Mouse (Mus musculus): Measurements from ENCODE around the gene Maco1. TPM values are rescaled to one million over a fixed set of nuclear protein-coding genes. Genes with fewer than 3 reads are reported as not detected.

Maco1 gene
- polyA plus RNA-seq (2015; fragmentation: Nextera tagmentation; extraction: Ambion mirVana), result 22.0 and 25.5 TPM in 2 replicates

DNA sequence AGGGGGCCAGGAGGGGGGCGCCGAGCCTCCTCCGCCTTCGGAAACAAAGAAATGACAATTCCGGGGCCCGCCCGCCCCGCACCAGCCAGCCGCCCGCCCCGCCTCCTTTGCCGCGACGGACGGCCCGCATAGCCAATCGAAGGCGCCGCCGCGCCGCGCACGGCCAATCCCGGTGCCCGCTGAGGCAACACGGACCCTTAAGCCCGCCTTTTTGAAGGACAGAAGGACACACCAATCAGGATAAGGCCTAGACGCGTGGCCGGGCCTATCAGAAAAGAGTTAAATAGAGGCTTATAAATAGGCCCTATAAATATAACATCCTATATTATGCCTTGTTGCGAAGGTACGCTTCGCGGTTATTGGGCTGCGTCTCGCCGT, at the start of gene Maco1:
Gene Maco1, minus strand, starts transcription at position 87 of the 378 bp plus-strand sequence.
- ATAC-seq (replicated peaks; ENCODE audit: insufficient number of reproducible peaks, insufficient read depth, low FRiP score, low read depth), result peak; percentile 97
- WGBS, result under 1% methylated on average over 38 of the region's 38 CpGs
- H3K36me3 ChIP-seq, result no peaks in the 10 kb centered on the region
- H3K27me3 ChIP-seq, result peaks cover 12% of the 10 kb centered on the region
- H3K4me1 ChIP-seq (replicated peaks), result peaks cover 17% of the 10 kb centered on the region
- H3K4me2 ChIP-seq, result peak within 1 kb of the TSS; percentile 92
- H3K9me3 ChIP-seq (replicated peaks), result no peaks in the 10 kb centered on the region
- H3K4me3 ChIP-seq, result peak within 1 kb of the TSS; percentile 99
- peak within 1 kb of the TSS; percentile 83 for H3K27ac ChIP-seq
- peak within 1 kb of the TSS; percentile 97 for H3K9ac ChIP-seq

DNA sequence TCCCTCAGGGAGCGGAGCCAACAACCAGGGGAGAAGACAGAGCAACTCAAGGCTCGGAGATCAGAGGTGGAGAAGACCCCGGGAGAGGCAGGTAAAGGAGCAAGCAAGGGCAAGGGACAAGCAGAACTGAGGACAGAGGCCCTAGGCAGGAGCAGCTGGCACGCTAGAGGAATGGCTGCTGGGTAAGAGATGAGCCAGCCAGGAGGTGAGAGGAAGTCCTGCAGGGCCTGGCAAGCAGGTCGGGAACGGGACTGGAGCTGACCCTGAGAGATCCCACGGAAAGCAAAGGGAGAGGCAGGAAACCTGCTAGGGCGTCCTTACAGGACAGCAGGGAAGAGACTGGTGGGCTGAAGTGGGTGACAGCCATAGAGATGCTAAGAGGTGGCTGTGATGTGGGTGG, 48.0 kb upstream of the Maco1 start:
- Histone ChIP-seq H3K27me3 (no peaks in the 10 kb centered on the region), H3K27ac (no peak overlapping the region)
- 90% methylated on average over 8 of the region's 8 CpGs for WGBS

DNA sequence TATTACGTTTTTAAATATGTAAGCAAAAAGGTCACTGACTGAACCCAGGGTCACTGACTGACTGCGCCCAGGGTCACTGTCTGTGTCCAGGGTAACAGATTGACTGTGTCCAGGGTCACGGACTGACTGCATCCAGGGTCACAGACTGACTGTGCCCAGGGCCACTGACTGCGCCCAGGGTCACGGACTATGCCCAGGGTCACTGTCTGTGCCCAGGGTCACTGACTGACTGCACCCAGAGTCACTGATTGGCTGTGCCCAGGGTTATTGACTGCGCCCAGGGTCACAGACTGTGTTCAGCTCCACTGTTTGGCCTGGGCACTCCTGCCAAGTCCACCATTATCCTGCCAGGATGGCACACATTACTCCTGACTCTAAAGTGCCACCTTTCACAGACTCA, 44.1 kb upstream of the Maco1 start:
- Histone ChIP-seq H3K36me3 (peaks cover 59% of the 10 kb centered on the region), H3K27ac (no peak overlapping the region), H3K4me3 (no peak overlapping the region), H3K4me2 (no peak overlapping the region), H3K9me3 (replicated peaks) (no peaks in the 10 kb centered on the region), H3K4me1 (replicated peaks) (no peaks in the 10 kb centered on the region), H3K27me3 (no peaks in the 10 kb centered on the region), H3K9ac (no peak overlapping the region)
- ATAC-seq (replicated peaks; ENCODE audit: insufficient number of reproducible peaks, insufficient read depth, low FRiP score, low read depth), result no peak
- 93% methylated on average over 6 of the region's 6 CpGs for WGBS

More for the DNA sequence above, 48.0 kb upstream of the Maco1 start:
- Histone ChIP-seq H3K4me1 (replicated peaks) (no peaks in the 10 kb centered on the region), H3K36me3 (peaks cover 95% of the 10 kb centered on the region), H3K4me2 (no peak overlapping the region), H3K9ac (no peak overlapping the region), H3K9me3 (replicated peaks) (no peaks in the 10 kb centered on the region), H3K4me3 (no peak overlapping the region)
- no peak for ATAC-seq (replicated peaks; ENCODE audit: insufficient number of reproducible peaks, insufficient read depth, low FRiP score, low read depth)

DNA sequence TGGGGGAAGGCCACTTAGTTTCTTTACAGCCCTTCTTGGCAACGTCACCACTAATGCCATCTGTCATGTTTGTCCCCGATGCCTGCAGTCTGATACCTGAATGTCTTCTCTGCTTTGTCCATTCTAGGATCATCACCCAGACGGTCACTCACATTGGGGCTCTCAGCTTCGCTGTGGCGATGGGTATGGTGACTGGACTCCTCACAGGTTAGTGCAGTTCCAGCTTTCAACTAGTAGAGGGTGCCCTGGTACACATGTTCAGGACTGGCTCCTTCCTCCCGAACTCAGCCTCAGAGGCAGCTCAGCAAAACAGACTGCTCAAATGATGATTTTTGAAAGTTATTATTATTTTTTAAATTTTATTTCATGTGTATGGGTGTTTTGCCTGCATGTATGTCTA, 39.0 kb upstream of the Maco1 start:
- 69% methylated on average over 6 of the region's 6 CpGs for WGBS
- Histone ChIP-seq H3K4me1 (replicated peaks) (no peaks in the 10 kb centered on the region), H3K27me3 (no peaks in the 10 kb centered on the region), H3K4me3 (no peak overlapping the region), H3K4me2 (no peak overlapping the region), H3K27ac (no peak overlapping the region), H3K36me3 (peaks cover 11% of the 10 kb centered on the region), H3K9me3 (replicated peaks) (no peaks in the 10 kb centered on the region), H3K9ac (no peak overlapping the region)
- no peak for ATAC-seq (replicated peaks; ENCODE audit: insufficient number of reproducible peaks, insufficient read depth, low FRiP score, low read depth)

DNA sequence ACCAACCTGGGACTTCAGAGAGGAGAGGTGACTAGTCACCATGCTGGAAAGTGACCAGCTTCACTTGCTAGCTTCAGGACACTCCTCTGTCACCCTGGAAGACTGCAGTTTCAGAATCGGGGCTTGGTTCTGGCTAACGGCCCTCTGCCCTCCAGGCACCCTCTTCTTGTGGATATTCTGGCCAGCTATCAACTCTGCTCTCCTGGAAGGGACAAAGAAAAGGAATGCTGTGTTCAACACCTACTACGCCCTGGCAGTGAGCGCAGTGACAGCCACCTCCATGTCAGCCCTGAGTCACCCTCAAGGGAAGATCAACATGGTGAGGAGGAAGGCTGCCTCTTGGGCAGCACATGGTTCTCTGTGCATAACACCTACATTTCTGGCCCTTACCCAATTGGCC, 31.2 kb upstream of the Maco1 start:
- no peak for ATAC-seq (replicated peaks; ENCODE audit: insufficient number of reproducible peaks, insufficient read depth, low FRiP score, low read depth)
- H3K36me3 ChIP-seq, result no peaks in the 10 kb centered on the region
- WGBS, result 64% methylated on average over 4 of the region's 4 CpGs
- no peaks in the 10 kb centered on the region for H3K27me3 ChIP-seq
- peaks cover 23% of the 10 kb centered on the region for H3K4me1 ChIP-seq (replicated peaks)
- no peak overlapping the region for H3K4me2 ChIP-seq
- H3K27ac ChIP-seq, result peak overlapping the region; percentile 63
- H3K4me3 ChIP-seq, result no peak overlapping the region
- no peak overlapping the region for H3K9ac ChIP-seq
- H3K9me3 ChIP-seq (replicated peaks), result no peaks in the 10 kb centered on the region

DNA sequence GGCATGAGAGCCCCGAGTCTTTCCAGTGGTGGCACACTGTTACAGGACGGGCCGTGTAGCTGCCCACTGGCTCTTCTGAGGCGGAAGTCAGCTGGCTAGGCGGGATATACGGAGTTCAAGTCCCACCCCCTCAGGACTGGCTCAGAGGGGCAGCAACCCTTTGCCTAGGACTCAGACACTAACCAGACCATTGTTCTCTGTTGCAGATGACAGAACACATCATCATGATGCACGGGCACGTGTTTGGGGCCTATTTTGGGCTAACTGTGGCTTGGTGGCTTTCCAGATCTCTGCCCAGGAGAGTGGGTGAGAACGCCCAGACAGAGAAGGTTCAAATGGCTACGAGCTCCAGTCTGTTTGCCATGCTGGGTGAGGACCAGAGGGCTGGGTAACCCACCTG, 30.7 kb upstream of the Maco1 start:
- H3K36me3 ChIP-seq, result no peaks in the 10 kb centered on the region
- H3K4me3 ChIP-seq, result no peak overlapping the region
- H3K4me1 ChIP-seq (replicated peaks), result peaks cover 27% of the 10 kb centered on the region
- peak; percentile 77 for ATAC-seq (replicated peaks; ENCODE audit: insufficient number of reproducible peaks, insufficient read depth, low FRiP score, low read depth)
- no peak overlapping the region for H3K9ac ChIP-seq
- WGBS, result 54% methylated on average over 10 of the region's 10 CpGs
- no peaks in the 10 kb centered on the region for H3K9me3 ChIP-seq (replicated peaks)
- no peaks in the 10 kb centered on the region for H3K27me3 ChIP-seq
- H3K27ac ChIP-seq, result peak overlapping the region; percentile 63
- H3K4me2 ChIP-seq, result 0 out of 2 replicates have a peak overlapping the region, but pooled peaks have one; percentile 6

DNA sequence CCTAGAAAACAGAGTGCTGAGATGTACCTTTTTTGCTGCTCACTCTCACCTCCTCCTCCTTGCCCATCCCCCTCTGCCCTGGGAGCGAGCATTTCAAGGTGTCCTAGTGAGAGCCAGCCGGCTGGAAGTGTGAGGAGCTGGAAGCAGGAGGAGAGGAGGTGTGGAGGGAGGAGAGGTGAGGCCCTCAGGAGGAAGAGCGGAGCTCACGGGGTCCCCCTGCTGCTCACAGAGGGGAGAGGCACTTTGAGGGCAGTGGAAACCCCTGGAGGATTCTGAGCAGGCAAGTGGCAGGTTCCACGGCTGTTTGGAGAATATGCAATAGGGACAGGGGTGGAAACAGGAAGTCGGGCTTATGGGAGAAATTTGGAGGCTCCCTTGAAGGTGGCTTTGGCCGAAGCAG, 30.1 kb upstream of the Maco1 start:
- Histone ChIP-seq H3K4me2 (0 out of 2 replicates have a peak overlapping the region, but pooled peaks have one; percentile 6), H3K27ac (peak overlapping the region; percentile 59), H3K4me3 (no peak overlapping the region), H3K4me1 (replicated peaks) (peaks cover 27% of the 10 kb centered on the region), H3K9ac (no peak overlapping the region), H3K36me3 (no peaks in the 10 kb centered on the region), H3K27me3 (no peaks in the 10 kb centered on the region), H3K9me3 (replicated peaks) (no peaks in the 10 kb centered on the region)
- WGBS, result 27% methylated on average over 7 of the region's 7 CpGs
- 0 out of 2 replicates have a peak, but pooled peaks have one; percentile 19 for ATAC-seq (replicated peaks; ENCODE audit: insufficient number of reproducible peaks, insufficient read depth, low FRiP score, low read depth)

DNA sequence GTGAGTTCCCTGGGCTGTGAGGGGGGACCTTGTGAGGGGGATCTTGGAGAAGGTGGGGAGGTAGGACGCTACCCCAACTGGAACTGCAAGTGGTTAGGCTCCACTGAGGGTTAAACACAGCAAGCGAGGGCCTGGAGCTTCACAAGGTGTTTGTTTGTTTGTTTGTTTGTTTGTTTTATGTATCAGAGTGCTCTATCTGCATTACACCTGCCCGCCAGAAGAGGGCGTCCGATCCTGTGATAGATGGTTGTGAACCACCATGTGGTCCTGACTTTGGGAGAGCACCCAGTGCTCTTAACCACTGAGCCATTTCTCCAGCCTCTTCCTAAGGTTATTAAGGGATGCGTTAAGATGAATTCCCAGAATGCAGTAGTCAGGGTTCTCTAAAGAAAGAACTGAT, 26.9 kb upstream of the Maco1 start:
- Histone ChIP-seq H3K9me3 (replicated peaks) (no peaks in the 10 kb centered on the region), H3K4me1 (replicated peaks) (peaks cover 26% of the 10 kb centered on the region), H3K4me2 (peak overlapping the region; percentile 71), H3K36me3 (no peaks in the 10 kb centered on the region), H3K9ac (no peak overlapping the region), H3K27me3 (no peaks in the 10 kb centered on the region), H3K27ac (no peak overlapping the region), H3K4me3 (peak overlapping the region; percentile 41)
- no peak for ATAC-seq (replicated peaks; ENCODE audit: insufficient number of reproducible peaks, insufficient read depth, low FRiP score, low read depth)
- WGBS, result 37% methylated on average over 6 of the region's 6 CpGs

DNA sequence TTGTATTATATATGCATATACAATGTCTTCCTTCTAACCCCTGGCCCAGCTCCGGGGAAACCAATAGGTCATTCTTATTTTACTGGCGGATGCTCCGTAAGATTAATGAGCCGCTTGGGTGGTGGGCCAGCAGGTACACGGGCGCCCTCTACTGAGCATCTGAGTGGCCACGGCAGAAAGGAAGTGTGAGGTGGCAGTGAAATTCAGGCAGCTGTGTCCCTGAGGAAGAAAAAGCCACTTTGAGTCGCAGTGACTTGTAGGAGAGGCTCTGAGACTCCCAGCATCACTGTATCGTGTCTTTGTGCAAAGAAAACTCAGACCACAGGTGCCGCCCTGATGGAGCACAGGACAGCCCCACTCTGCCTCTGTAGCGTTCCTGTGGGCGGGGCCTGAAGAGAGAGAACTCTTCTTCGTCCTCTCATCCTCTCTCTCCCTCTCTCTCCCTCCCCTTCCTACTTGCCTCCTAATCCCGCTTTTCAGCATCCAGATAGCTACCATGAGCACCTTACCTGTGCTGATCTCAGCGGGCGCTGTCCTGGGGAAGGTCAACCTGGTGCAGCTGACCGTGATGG, 26.4 kb upstream of the Maco1 start:
- no peak for ATAC-seq (replicated peaks; ENCODE audit: insufficient number of reproducible peaks, insufficient read depth, low FRiP score, low read depth)
- 0 out of 2 replicates have a peak overlapping the region, but pooled peaks have one; percentile 19 for H3K9ac ChIP-seq
- no peaks in the 10 kb centered on the region for H3K9me3 ChIP-seq (replicated peaks)
- WGBS, result 5% methylated on average over 17 of the region's 17 CpGs
- H3K27me3 ChIP-seq, result no peaks in the 10 kb centered on the region
- H3K27ac ChIP-seq, result no peak overlapping the region
- no peaks in the 10 kb centered on the region for H3K36me3 ChIP-seq
- peak overlapping the region; percentile 71 for H3K4me2 ChIP-seq
- H3K4me3 ChIP-seq, result peak overlapping the region; percentile 41
- H3K4me1 ChIP-seq (replicated peaks), result peaks cover 24% of the 10 kb centered on the region

DNA sequence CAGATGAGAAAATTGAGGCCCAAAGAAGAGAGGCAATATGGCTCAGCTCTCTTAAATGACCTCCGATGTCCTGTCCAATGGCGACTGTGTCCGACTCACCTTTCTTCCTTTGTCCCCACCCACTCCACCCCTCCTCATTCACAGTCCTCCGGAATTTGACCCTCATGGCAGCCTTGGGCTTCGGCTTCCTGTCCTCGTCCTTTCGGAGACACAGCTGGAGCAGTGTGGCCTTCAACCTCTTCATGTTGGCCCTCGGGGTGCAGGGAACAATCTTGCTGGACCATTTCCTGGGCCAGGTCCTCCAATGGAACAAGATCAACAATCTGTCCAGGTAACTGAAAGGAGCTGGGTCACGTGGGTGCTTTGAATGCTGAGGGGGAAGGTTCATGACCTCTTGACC, 23.0 kb upstream of the Maco1 start:
- Histone ChIP-seq H3K9ac (no peak overlapping the region), H3K4me2 (no peak overlapping the region), H3K4me3 (no peak overlapping the region), H3K27me3 (no peaks in the 10 kb centered on the region), H3K27ac (no peak overlapping the region), H3K9me3 (replicated peaks) (no peaks in the 10 kb centered on the region), H3K4me1 (replicated peaks) (peaks cover 10% of the 10 kb centered on the region), H3K36me3 (no peaks in the 10 kb centered on the region)
- WGBS, result 85% methylated on average over 9 of the region's 9 CpGs
- no peak for ATAC-seq (replicated peaks; ENCODE audit: insufficient number of reproducible peaks, insufficient read depth, low FRiP score, low read depth)

DNA sequence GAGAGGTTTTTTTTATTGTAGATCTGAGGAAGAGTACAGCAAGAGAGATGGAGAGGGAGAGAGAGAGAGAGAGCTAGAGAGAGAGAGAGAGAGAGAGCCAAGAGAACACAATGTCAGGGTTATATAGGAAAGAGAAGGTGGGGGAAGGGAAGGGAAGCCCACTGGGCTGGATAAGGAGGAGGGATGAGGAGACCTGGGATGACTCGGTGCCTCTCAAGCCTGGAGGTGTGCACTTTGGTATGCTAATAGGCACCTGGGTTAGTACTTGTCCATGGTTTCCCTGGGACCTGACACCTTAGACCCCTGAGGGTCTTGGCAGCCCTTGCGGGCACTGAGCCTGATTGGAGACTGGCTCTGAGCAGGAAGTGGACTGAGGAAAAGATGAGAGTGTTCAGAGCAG, 18.8 kb upstream of the Maco1 start:
- Histone ChIP-seq H3K4me2 (no peak overlapping the region), H3K4me3 (no peak overlapping the region), H3K9me3 (replicated peaks) (no peaks in the 10 kb centered on the region), H3K4me1 (replicated peaks) (peaks cover 12% of the 10 kb centered on the region), H3K27me3 (peaks cover 28% of the 10 kb centered on the region), H3K36me3 (no peaks in the 10 kb centered on the region), H3K9ac (no peak overlapping the region), H3K27ac (no peak overlapping the region)
- 41% methylated on average over 2 of the region's 2 CpGs for WGBS
- no peak for ATAC-seq (replicated peaks; ENCODE audit: insufficient number of reproducible peaks, insufficient read depth, low FRiP score, low read depth)

DNA sequence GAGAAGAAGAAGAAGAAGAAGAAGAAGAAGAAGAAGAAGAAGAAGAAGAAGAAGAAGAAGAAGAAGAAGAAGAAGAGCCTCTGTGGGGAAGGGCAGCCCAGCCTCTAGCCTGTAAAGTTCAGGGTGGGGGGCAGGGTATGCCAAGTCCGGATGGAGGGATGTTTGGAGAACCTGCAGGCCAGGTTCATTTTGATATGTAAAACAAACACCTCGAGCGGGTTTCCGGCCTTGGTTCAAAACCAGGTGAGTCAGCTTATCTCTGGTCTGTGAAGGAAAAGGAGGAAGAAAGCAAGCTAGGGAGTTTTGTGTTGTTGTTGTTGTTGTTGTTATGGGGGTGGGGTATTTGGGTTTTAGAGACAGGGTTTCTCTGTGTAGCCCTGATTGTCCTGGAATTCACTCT, 18.3 kb upstream of the Maco1 start:
- H3K9ac ChIP-seq, result no peak overlapping the region
- H3K9me3 ChIP-seq (replicated peaks), result no peaks in the 10 kb centered on the region
- no peak overlapping the region for H3K4me3 ChIP-seq
- 40% methylated on average over 4 of the region's 4 CpGs for WGBS
- H3K27ac ChIP-seq, result no peak overlapping the region
- no peak overlapping the region for H3K4me2 ChIP-seq
- H3K27me3 ChIP-seq, result peaks cover 28% of the 10 kb centered on the region
- ATAC-seq (replicated peaks; ENCODE audit: insufficient number of reproducible peaks, insufficient read depth, low FRiP score, low read depth), result no peak
- H3K36me3 ChIP-seq, result no peaks in the 10 kb centered on the region
- peaks cover 12% of the 10 kb centered on the region for H3K4me1 ChIP-seq (replicated peaks)

Measured in heart, embryonic 15.5 days (tissue).